Comparison of ENCODE assay signal across 14 mouse cellular contexts in the genomic region with DNA sequence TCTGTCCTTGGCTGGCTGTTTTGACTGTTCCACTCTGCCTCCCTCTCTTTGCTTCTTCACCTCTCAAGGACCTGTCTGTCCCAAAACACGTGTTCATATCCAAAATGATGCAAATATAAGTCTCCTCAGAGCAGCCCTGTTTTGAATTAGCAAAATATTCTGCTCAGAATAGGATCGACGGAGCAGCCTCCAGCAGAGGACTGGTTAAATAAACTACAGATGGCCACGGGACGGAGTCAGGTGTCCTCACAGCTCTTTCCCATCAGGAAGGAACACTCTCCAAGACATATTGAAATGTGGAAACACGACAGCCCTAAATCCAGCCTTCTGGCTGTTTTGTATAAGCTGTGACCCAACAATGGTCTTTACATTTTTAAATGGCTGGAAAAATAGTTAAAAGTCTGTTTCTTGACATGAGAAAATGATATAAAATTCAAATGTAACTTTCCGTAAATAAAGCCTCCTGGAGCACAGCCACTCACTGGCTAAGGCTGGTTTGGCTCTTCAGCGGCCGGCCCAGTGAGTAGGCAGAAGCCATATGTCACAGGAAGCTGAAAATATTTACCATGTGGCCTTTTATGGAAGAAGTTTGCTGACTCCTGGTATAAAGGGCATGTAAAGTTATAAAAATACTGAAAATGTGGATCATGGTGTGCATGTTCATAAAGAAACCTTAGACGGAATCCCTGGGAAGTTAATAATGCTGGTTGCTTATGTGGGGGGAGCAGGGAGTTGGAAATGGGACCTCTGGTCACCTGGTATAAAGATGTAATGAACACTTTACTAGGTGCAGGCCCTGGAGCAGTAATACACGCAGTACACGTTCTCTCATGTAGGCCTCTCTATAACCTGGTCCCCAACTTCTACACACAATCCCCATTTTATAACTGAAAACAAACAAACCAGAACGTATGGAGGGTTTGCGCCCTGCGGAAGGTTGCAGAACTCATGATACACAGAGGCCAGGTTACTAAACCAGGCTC. TPM values are rescaled to one million over a fixed set of nuclear protein-coding genes. Genes with fewer than 3 reads are reported as not detected.
DNase-seq lines count a peak whose midpoint lies in the region; ATAC-seq and TF ChIP-seq lines count a peak whose summit lies in the region.
"Had no signal": no experiment of that assay in that cellular context is flagged by ENCODE, and none has a peak within 500 bp of the region (broad histone marks: within the 10 kb centered on the region; RNA-seq: fewer than 3 reads in every experiment).

No protein-coding gene starts in this region.

- no peaks in the 10 kb centered on the region for H3K36me3 ChIP-seq in forebrain, embryonic 16.5 days (ENCODE audit: control insufficient read depth, insufficient read depth)
- no peaks in the 10 kb centered on the region for H3K36me3 ChIP-seq in forebrain, embryonic 15.5 days
- H3K36me3 ChIP-seq in stomach, embryonic 14.5 days (ENCODE audit: control insufficient read depth, insufficient read depth, low read length) = no peaks in the 10 kb centered on the region
- H3K36me3 ChIP-seq in stomach, postnatal 0 days (ENCODE audit: control insufficient read depth, insufficient read depth, low read length) = no peaks in the 10 kb centered on the region
- no peaks in the 10 kb centered on the region for H3K36me3 ChIP-seq in embryonic facial prominence, embryonic 15.5 days
- no peaks in the 10 kb centered on the region for H3K36me3 ChIP-seq in midbrain, embryonic 10.5 days
- H3K36me3 ChIP-seq: hindbrain, embryonic 10.5 days had no signal

- WGBS in forebrain, embryonic 16.5 days = 81% methylated on average over 15 of the region's 15 CpGs
- WGBS in forebrain, embryonic 15.5 days = 79% methylated on average over 15 of the region's 15 CpGs
- WGBS in stomach, embryonic 14.5 days = 57% methylated on average over 15 of the region's 15 CpGs
- 61% methylated on average over 15 of the region's 15 CpGs for WGBS in stomach, postnatal 0 days
- WGBS in embryonic facial prominence, embryonic 15.5 days = 43% methylated on average over 15 of the region's 15 CpGs
- WGBS in midbrain, embryonic 10.5 days = 82% methylated on average over 15 of the region's 15 CpGs

- no peak for DNase-seq in stomach, postnatal 0 days (ENCODE audit: low spot score)
- no peak for DNase-seq in midbrain, embryonic 10.5 days (ENCODE audit: low spot score)
- DNase-seq in spleen, postnatal 10 days (ENCODE audit: low spot score in 2 of 2) = no peak
- DNase-seq in ovary, postnatal 36 days (ENCODE audit: low spot score) = no peak
- DNase-seq: adrenal gland, adult 2 months; retina, postnatal 1 day had no signal

- no peak overlapping the region for H3K4me2 ChIP-seq in forebrain, embryonic 16.5 days (ENCODE audit: low read length)
- H3K4me2 ChIP-seq in forebrain, embryonic 15.5 days (replicated peaks) = no peak overlapping the region
- H3K4me2 ChIP-seq in stomach, embryonic 14.5 days (replicated peaks; ENCODE audit: low read depth, low read length) = no peak overlapping the region
- H3K4me2 ChIP-seq in stomach, postnatal 0 days (replicated peaks; ENCODE audit: low read depth) = no peak overlapping the region
- H3K4me2 ChIP-seq in embryonic facial prominence, embryonic 15.5 days (replicated peaks) = no peak overlapping the region
- H3K4me2 ChIP-seq: heart, embryonic 11.5 days had no signal

- TF ChIP-seq CTCF in stomach, postnatal 0 days (IDR thresholded peaks at IDR 0.05; ENCODE audit: low read depth) = no peak

- peaks cover 3% of the 10 kb centered on the region; the same call in 1 of the 2 replicates for H3K9me3 ChIP-seq in forebrain, embryonic 16.5 days (ENCODE audit: control insufficient read depth, low read length)
- H3K9me3 ChIP-seq in forebrain, embryonic 15.5 days = no peaks in the 10 kb centered on the region
- no peaks in the 10 kb centered on the region for H3K9me3 ChIP-seq in stomach, embryonic 14.5 days (ENCODE audit: control insufficient read depth, low read depth, low read length)
- no peaks in the 10 kb centered on the region for H3K9me3 ChIP-seq in stomach, postnatal 0 days (ENCODE audit: control insufficient read depth, low read length)
- no peaks in the 10 kb centered on the region for H3K9me3 ChIP-seq in embryonic facial prominence, embryonic 15.5 days (replicated peaks)
- H3K9me3 ChIP-seq in midbrain, embryonic 10.5 days (replicated peaks) = no peaks in the 10 kb centered on the region
- H3K9me3 ChIP-seq: hindbrain, embryonic 10.5 days had no signal

- ATAC-seq in forebrain, embryonic 16.5 days = peak; percentile 40; the same call in 1 of the 2 replicates
- no peak for ATAC-seq in forebrain, embryonic 15.5 days (replicated peaks)
- ATAC-seq in stomach, embryonic 14.5 days (ENCODE audit: insufficient number of reproducible peaks, insufficient read depth, low FRiP score, low read depth) = no peak
- no peak for ATAC-seq in stomach, postnatal 0 days (ENCODE audit: low FRiP score, low TSS enrichment)
- peak; percentile 71 for ATAC-seq in embryonic facial prominence, embryonic 15.5 days (ENCODE audit: insufficient number of reproducible peaks, low FRiP score, low TSS enrichment, low read depth)
- ATAC-seq: Patski had no signal

- H3K9ac ChIP-seq in forebrain, embryonic 16.5 days (replicated peaks; ENCODE audit: low read depth, low read length) = no peak overlapping the region
- no peak overlapping the region for H3K9ac ChIP-seq in forebrain, embryonic 15.5 days (replicated peaks)
- H3K9ac ChIP-seq in stomach, embryonic 14.5 days (replicated peaks; ENCODE audit: low read depth, low read length) = no peak overlapping the region
- no peak overlapping the region for H3K9ac ChIP-seq in stomach, postnatal 0 days (ENCODE audit: low read length)
- no peak overlapping the region for H3K9ac ChIP-seq in embryonic facial prominence, embryonic 15.5 days

- H3K27me3 ChIP-seq in forebrain, embryonic 16.5 days (replicated peaks; ENCODE audit: control insufficient read depth, insufficient read depth, low read length) = no peaks in the 10 kb centered on the region
- no peaks in the 10 kb centered on the region for H3K27me3 ChIP-seq in forebrain, embryonic 15.5 days
- H3K27me3 ChIP-seq in stomach, embryonic 14.5 days (ENCODE audit: control insufficient read depth, insufficient read depth, low read length) = no peaks in the 10 kb centered on the region
- no peaks in the 10 kb centered on the region for H3K27me3 ChIP-seq in stomach, postnatal 0 days (ENCODE audit: control insufficient read depth, insufficient read depth, low read length)
- H3K27me3 ChIP-seq in embryonic facial prominence, embryonic 15.5 days = no peaks in the 10 kb centered on the region
- no peaks in the 10 kb centered on the region for H3K27me3 ChIP-seq in midbrain, embryonic 10.5 days (ENCODE audit: low read depth, poor library complexity, severe bottlenecking)
- H3K27me3 ChIP-seq: Patski had no signal

- H3K27ac ChIP-seq in forebrain, embryonic 16.5 days (ENCODE audit: low read length) = no peak overlapping the region
- H3K27ac ChIP-seq in forebrain, embryonic 15.5 days (replicated peaks) = no peak overlapping the region
- 0 out of 2 replicates have a peak overlapping the region, but pooled peaks have one; percentile 15 for H3K27ac ChIP-seq in stomach, embryonic 14.5 days (ENCODE audit: low read length)
- no peak overlapping the region for H3K27ac ChIP-seq in stomach, postnatal 0 days (replicated peaks)
- peak overlapping the region; percentile 79 for H3K27ac ChIP-seq in embryonic facial prominence, embryonic 15.5 days (replicated peaks)
- H3K27ac ChIP-seq in midbrain, embryonic 10.5 days (replicated peaks) = no peak overlapping the region
- H3K27ac ChIP-seq: hindbrain, embryonic 10.5 days had no signal

- peaks cover 2% of the 10 kb centered on the region; the same call in 1 of the 2 replicates for H3K4me1 ChIP-seq in forebrain, embryonic 16.5 days (replicated peaks; ENCODE audit: control insufficient read depth, insufficient read depth, low read length)
- no peaks in the 10 kb centered on the region for H3K4me1 ChIP-seq in forebrain, embryonic 15.5 days
- H3K4me1 ChIP-seq in stomach, embryonic 14.5 days (ENCODE audit: control insufficient read depth, insufficient read depth, low read length) = peaks cover 13% of the 10 kb centered on the region; the same call in 1 of the 2 replicates
- H3K4me1 ChIP-seq in stomach, postnatal 0 days (replicated peaks; ENCODE audit: control insufficient read depth, insufficient read depth) = 0 out of 2 replicates have a peak, but pooled peaks cover 4% of the 10 kb centered on the region
- H3K4me1 ChIP-seq in embryonic facial prominence, embryonic 15.5 days = peaks cover 43% of the 10 kb centered on the region
- H3K4me1 ChIP-seq in midbrain, embryonic 10.5 days = no peaks in the 10 kb centered on the region

- no peak for TF ChIP-seq EP300 in stomach, postnatal 0 days (optimal IDR thresholded peaks at IDR 0.05)

- H3K4me3 ChIP-seq in forebrain, embryonic 16.5 days (replicated peaks; ENCODE audit: low read length) = no peak overlapping the region
- no peak overlapping the region for H3K4me3 ChIP-seq in forebrain, embryonic 15.5 days
- H3K4me3 ChIP-seq in stomach, embryonic 14.5 days (ENCODE audit: low read depth, low read length) = no peak overlapping the region
- H3K4me3 ChIP-seq in stomach, postnatal 0 days (ENCODE audit: low read depth, low read length) = no peak overlapping the region
- H3K4me3 ChIP-seq in embryonic facial prominence, embryonic 15.5 days (replicated peaks) = no peak overlapping the region
- H3K4me3 ChIP-seq in midbrain, embryonic 10.5 days = no peak overlapping the region
- H3K4me3 ChIP-seq: hindbrain, embryonic 10.5 days; megakaryocyte, embryonic 14.5 days had no signal

RNA-seq across cellular contexts. Expression of a gene that starts 34.9 kb away (rescaled TPM):
- 0.30 and 0.37 TPM in 2 replicates for polyA plus RNA-seq in forebrain, embryonic 16.5 days (2015; fragmentation: Nextera tagmentation; extraction: Ambion mirVana)
- 0.15 and 0.33 TPM in 2 replicates for polyA plus RNA-seq in forebrain, embryonic 15.5 days (2015; fragmentation: Nextera tagmentation; extraction: Ambion mirVana)
- polyA plus RNA-seq in stomach, embryonic 14.5 days (2014; fragmentation: Nextera tagmentation; extraction: Ambion mirVana) = 0.36 and 0.45 TPM in 2 replicates
- 1.3 and 1.4 TPM in 2 replicates for polyA plus RNA-seq in stomach, postnatal 0 days (2015; fragmentation: Nextera tagmentation; extraction: Ambion mirVana)
- polyA plus RNA-seq in embryonic facial prominence, embryonic 15.5 days (2015; fragmentation: Nextera tagmentation; extraction: Ambion mirVana) = 11.9 and 12.0 TPM in 2 replicates
- polyA plus RNA-seq in midbrain, embryonic 10.5 days (2016; fragmentation: Nextera tagmentation; extraction: Ambion mirVana) = 0.11 and 0.22 TPM in 2 replicates

Comparison
In these comparisons a context has a peak if more than half of its experiments do, and no peak if none do; other contexts are left out.
1. ATAC-seq: peak in forebrain, embryonic 16.5 days (single experiment) and embryonic facial prominence, embryonic 15.5 days (single experiment); none in forebrain, embryonic 15.5 days (single experiment), stomach, embryonic 14.5 days (single experiment) and stomach, postnatal 0 days (single experiment).
2. H3K27ac ChIP-seq: peak in stomach, embryonic 14.5 days (single experiment) and embryonic facial prominence, embryonic 15.5 days (single experiment); none in forebrain, embryonic 16.5 days (single experiment), forebrain, embryonic 15.5 days (single experiment), stomach, postnatal 0 days (single experiment) and midbrain, embryonic 10.5 days (single experiment).